Mouse (Mus musculus) cerebellum, postnatal 14 days (tissue): ENCODE results near the gene Olfr98.
"Not testable (repeated sequence)": the region's sequence is repeated elsewhere in the genome, so short reads cannot be mapped to it uniquely, and the experiment has no call there.

Source experiments
- DNase-seq, 2 experiments: peaks; one replicate each; pipeline ENCODE4 v3.0.0; 2021; ENCODE audit warnings: mixed read lengths in 2 of 2

Gene Olfr98

DNA sequence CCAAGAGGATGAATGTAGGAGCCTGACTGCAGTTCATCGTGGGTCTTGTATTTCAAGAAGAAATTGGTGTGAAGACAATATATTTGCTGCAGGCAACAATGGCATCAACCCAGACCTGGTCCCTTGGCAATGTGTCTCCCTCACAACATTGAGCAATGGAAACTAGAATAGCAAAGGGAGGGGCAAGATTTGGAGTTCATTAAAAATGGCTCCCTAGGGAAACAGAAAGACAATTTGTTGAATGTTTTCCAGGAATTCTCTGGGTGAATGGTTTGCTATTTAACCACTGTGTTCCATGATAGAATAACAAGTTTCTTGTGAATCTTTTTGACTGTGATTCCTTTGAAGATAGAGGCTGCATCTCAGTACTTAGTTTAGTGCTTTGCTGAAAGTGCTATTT, at the start of gene Olfr98:
TSS of gene Olfr98 (minus strand) at position 124 of the 400 bp plus-strand sequence.
- no peak for DNase-seq

DNA sequence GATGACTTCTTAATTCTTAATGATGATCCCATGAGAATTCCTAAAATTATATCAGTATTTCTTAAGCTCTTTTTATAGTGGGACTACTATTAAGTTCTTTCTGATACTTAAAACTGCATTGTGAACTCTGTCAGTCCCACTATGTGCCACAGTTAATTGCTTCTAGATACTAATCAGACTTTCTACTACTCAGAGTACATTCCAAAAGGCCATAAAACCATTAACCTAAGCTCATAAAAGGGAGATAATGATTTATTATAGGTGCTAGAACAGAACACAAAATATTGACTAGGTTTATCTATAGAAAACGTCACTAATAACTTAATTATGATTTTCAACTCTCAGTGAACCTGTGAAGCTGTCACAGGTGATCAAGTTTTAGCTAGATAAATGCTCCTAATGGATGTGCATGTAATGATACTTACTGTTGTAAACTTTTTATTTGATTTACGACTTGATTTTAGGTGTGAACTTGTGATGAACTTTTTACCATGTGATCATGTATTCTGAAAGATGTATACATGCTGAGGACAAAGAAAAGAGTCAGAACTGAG, 46.7 kb upstream of the Olfr98 start:
- no peak for DNase-seq

GRCm38 (mm10) chr17:37308483-37308882, 44.9 kb upstream of the Olfr98 start:
- peak in 1 of 2 experiments; percentile 1 for DNase-seq

DNA sequence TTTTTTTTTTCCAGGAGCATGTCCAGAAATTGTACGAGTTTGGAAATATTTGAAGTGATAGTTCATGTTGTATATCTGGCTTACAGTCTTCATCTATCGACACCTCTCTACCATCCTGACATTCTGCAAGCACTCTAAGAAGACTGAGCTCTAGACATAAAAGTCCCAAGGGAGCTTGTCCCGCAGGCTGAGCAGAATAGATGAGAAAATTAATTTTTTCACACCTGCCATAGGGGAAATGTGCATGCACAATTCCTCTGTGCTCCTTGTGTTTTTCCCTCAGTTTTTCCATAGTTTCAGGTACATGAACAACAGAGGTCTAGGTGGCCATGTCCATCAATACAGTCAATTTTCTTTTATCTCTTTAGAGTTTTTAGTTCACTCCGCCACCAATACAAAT, 40.7 kb upstream of the Olfr98 start, which contains the start of gene Olfr101:
TSS of gene Olfr101 (minus strand) at position 101 of the 400 bp plus-strand sequence.
- no peak for DNase-seq

GRCm38 (mm10) chr17:37283360-37283759, 19.8 kb upstream of the Olfr98 start, which contains the start of gene Olfr99:
Olfr99 (minus strand) TSS chr17:37283460.
- no peak for DNase-seq

DNA sequence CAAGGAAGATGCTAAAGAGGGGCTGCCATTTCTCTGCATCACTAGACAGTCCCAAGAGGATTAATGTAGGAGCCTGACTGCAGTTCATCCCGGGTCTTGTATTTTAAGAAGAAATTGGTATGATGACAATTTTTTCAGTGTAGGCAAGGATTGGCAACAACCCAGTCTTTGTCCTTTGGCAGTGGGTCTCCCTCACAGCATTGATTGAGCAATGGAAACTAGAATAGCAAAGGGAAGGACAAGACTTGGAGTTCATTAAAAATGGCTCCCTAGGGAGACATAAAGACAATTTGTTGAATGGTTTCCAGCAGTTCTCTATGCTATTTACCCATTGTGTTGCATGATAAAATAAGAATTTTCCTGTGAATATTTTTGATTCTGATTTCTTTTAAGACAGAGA, 16.8 kb upstream of the Olfr98 start:
- no peak for DNase-seq

GRCm38 (mm10) chr17:37276573-37276972, 13.0 kb upstream of the Olfr98 start:
- DNase-seq: no peak

DNA sequence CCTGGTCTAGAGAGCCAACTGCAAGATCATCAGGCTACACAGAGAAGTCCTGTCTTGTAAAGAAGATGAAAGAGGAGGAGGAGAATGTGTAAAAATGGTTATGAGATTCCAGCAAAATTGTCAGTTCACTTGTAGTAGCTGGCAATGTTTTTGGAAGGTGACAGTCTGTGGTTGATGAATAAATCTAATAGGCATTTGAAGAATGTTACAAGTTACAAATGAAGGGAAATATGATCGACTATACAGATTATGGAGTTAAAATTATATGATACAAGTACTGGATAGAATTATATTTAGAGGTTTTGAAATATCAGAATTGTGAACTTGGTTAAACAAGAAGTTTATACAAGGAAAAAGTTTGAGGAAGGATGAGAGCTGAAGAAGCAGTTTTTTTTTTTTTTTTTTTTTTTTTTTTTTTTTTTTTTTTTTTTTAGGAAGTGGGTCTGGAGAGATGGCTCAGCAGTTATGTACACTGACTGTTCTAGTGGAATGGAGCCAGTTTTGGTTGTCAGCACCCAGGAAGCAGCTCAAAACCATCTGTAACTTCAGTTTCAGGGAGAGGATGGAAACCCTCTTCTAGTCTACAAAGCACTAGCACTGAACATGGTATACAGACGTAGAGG, 12.2 kb upstream of the Olfr98 start:
- no peak for DNase-seq

DNA sequence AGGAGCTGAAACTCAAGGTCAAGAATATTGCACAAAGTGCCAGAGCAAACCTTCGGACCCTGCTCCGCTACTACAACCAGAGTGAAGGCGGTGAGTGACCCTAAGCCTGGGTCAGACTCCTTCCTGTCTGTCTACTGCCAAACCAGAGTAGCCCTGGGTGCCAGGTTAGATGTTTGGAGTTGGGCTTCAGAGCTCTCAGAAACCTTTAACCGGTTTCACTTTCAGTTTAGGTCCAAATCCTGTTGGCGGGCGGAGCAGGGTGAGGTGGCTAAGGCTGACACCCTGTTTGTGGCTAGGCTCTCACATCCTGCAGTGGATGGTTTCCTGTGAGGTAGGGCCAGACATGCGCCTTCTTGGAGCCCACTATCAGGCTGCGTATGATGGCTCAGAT, 7.1 kb upstream of the Olfr98 start:
- DNase-seq: peak in 1 of 2 experiments; percentile 8

DNA sequence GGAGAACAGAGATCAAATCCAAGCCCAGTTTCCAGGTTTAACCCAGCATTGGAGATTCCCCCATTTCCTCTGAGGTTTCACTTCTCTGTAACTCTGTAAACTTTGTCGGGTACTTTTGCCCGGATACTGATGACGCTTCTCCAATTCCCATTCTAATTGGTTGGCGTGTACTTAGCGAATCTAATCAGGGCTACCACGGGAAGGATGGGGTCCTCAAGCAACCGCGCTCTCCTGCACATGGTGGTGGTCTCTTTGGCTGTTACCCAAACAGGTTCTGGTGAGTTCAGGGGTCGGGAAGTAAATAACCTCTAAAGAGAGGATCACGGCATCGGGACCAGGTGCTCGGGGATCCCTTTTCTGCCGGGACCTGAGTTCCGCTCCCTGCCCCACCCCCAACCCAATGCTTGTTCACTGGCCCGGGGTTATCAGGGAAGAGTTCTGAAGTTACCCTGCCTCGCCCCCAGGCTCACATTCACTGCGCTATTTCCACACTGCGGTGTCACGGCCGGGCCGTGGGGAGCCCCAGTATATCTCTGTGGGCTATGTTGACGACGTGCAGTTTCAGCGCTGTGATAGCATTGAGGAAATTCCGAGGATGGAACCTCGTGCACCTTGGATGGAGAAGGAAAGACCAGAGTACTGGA, 6.6 kb upstream of the Olfr98 start, which contains the start of gene H2-M3:
TSS of gene H2-M3 (plus strand) at position 163 of the 644 bp plus-strand sequence.
- peak; percentile 91 for DNase-seq

DNA sequence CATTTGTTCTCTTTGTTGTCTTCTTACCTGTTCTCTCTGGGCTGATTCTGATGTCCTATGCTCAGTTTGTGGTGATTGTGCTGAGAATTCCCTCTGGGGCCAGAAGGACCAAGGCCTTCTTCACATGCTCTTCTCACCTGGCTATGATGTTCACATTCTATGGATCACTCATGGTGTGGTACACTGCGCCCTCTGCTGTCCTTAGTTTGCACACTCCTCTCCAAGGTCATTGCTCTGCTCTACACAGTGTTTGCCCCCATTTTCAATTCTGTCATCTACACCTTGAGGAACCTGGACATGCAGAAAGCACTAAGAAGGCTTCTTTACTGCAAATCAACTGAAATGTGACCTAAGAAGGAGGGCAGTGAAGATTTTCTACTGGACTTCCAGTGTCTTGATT, 13.0 kb downstream of the Olfr98 start:
- peak; percentile 8 to 11 for DNase-seq

GRCm38 (mm10) chr17:37249460-37249859, 14.1 kb downstream of the Olfr98 start:
- DNase-seq: no peak

- peak; percentile 17 to 23 for DNase-seq
Observed at GRCm38 (mm10) chr17:37246715-37247114, 16.8 kb downstream of the Olfr98 start.

- DNase-seq: no peak
Observed at GRCm38 (mm10) chr17:37242198-37242597, 21.4 kb downstream of the Olfr98 start.

DNA sequence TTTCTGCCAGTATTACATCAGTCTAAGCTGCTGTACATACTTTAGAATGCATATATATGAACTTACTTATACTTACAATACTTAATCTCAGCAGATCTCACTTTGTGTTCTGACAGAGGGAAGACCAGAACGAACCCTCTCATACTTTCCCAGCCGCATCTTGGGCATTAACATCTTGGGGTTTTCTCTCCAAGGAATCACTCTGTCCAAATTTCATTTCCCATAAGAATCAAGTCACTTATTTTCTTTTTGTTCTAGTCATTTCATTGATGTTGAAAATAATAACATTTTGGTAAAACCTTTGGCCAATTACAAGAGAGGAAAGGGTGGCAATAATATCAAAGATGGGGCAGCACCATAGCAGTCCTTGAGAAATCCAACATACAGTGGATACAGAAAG, 26.3 kb downstream of the Olfr98 start, which contains the start of gene Olfr97:
TSS of gene Olfr97 (minus strand) at position 101 of the 400 bp plus-strand sequence.
- not testable (repeated sequence) for DNase-seq

GRCm38 (mm10) chr17:37221879-37222278, 41.7 kb downstream of the Olfr98 start:
- DNase-seq: no peak

DNA sequence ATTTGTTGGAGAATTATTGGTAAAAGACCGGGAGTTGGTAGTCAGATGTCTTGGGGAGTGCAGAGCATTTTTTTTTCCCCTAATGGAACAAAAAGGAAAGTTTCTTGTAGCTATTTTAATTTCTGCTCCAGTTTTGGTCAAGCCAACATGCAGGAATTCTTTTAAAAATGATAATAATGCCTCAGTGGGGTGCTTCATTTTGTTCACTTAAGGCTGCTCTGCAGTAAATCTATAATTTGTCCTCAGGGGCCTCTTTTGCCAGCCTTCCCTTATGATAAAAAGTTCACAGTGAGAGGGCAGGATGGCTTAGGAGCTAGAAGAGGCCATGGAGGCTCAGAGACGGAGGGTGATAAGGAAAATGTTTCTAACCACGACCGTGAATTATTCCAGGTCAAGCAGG, 43.7 kb downstream of the Olfr98 start, which contains the start of gene Olfr96:
TSS of gene Olfr96 (plus strand) at position 301 of the 400 bp plus-strand sequence.
- no peak for DNase-seq

DNA sequence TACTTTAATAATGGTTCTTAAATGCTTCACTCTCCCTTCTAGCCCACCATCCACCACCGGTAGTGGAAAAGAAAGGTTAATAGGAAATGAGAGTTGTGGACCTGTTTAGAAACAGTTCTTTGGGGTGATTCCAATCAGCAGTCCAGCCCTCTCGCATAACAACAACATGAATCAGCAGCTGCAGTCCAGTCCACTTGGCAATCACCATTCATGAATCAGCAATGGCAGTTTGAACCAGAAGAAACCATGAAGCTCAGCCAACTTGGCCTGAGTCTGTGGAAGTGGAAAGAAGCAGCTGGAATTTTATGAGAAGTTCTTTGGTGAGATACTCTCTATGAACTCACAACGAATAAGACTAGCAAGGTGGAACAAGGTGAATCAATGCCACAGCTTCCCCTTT, 45.1 kb downstream of the Olfr98 start:
- no peak for DNase-seq

GRCm38 (mm10) chr17:37213018-37213417, 50.5 kb downstream of the Olfr98 start, which contains the start of gene Olfr95:
Olfr95 (minus strand) TSS chr17:37213118.
- no peak for DNase-seq
